Mouse (Mus musculus) cerebellum, adult 2 months (tissue): ENCODE data around the gene P4ha2. TPM values are rescaled to one million over a fixed set of nuclear protein-coding genes. Genes with fewer than 3 reads are reported as not detected.

ENCODE experiments used
- DNase-seq, 2 experiments: peaks; one replicate each; pipeline ENCODE4 v3.0.0; 2021
- H3K27ac ChIP-seq: fragments of 200-500 bp; 2 replicates; pipeline ENCODE4 v1.5.1; 2012; ENCODE audit warnings: low read length, control low read depth, inconsistent platforms; ENCODE audit not compliant: insufficient read depth
- H3K27me3 ChIP-seq: fragments of 200-500 bp; 2 replicates; pipeline ENCODE4 v1.6.1; 2012; ENCODE audit warnings: inconsistent platforms, mild to moderate bottlenecking, low read length, moderate library complexity; ENCODE audit not compliant: control insufficient read depth, insufficient read depth
- H3K4me1 ChIP-seq: fragments of 200-500 bp; 2 replicates; pipeline ENCODE4 v1.6.1; 2011; ENCODE audit warnings: low read length; ENCODE audit not compliant: control insufficient read depth, insufficient read depth
- H3K4me3 ChIP-seq: fragments of 200-500 bp; replicated peaks from 2 replicates; pipeline ENCODE3; 2011; ENCODE audit warnings: mild to moderate bottlenecking, low read depth, low read length, control low read depth; ENCODE audit not compliant: insufficient read depth
- CTCF ChIP-seq: fragments of 200-500 bp; IDR thresholded peaks from 2 replicates; pipeline ENCODE4 v1.5.1; 2011; ENCODE audit warnings: low read depth, mild to moderate bottlenecking, control low read depth, low read length, moderate library complexity, borderline replicate concordance; ENCODE audit not compliant: insufficient read depth
- POLR2A ChIP-seq: fragments of 200-500 bp; IDR thresholded peaks from 2 replicates; pipeline ENCODE4 v1.6.1; 2011; ENCODE audit warnings: low read length, control low read depth, borderline replicate concordance; ENCODE audit not compliant: insufficient read depth
- WGBS: fragments of 180-500 bp; shearing (Covaris S2); methylation state at CpG from one replicate; pipeline ENCODE4 v1.1.7; 2018; 5-methylcytosine and 5-hydroxymethylcytosine counted together
- polyA plus RNA-seq: library from polyadenylated mRNA; depleted of rRNA; stranded (reverse); fragments of >200 nt; gene quantifications from 2 replicates; pipeline ENCODE4 v1.2.3, GENCODE M21; 2012; rRNA removed

P4ha2 gene
- polyA plus RNA-seq, 1 experiment, result 13.6 TPM

GRCm38 (mm10) chr11:54169432-54170295 is 69.8 kb downstream of the P4ha2 start:
- no peak for DNase-seq
- 86% methylated on average over 3 of the region's 3 CpGs for WGBS
- H3K4me1 ChIP-seq, result no peaks in the 10 kb centered on the region
- H3K27me3 ChIP-seq, result no peaks in the 10 kb centered on the region
- no peak overlapping the region for H3K27ac ChIP-seq
- no peak for TF ChIP-seq CTCF
- TF ChIP-seq POLR2A, result no peak
- H3K4me3 ChIP-seq, result no peak overlapping the region

DNA sequence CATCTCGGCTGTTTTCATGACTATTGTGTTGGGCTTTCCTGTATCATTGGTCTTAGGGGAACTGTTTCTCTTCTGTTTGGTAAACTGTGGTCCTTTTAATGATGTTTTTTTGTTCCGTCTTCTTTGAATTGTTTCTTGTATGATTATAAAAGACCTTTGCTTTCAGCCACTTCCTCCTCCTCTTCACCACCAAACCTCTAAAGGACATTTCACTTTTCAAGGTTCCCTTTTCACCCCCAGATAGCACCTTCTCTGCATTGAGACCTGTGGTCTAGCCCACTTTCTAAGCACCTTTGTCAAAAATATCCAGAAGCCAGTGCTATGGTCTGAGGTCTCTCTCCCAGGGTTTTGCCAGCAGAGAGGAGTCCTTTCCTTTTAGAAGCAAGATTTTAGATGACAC is 71.3 kb downstream of the P4ha2 start:
- TF ChIP-seq CTCF, result no peak
- no peak for TF ChIP-seq POLR2A
- no peak overlapping the region for H3K4me3 ChIP-seq
- H3K4me1 ChIP-seq, result no peaks in the 10 kb centered on the region
- H3K27me3 ChIP-seq, result no peaks in the 10 kb centered on the region
- H3K27ac ChIP-seq, result no peak overlapping the region
- WGBS, result 80% methylated on average over 2 of the region's 2 CpGs
- DNase-seq, result no peak

- TF ChIP-seq CTCF, result no peak
- no peak for TF ChIP-seq POLR2A
- no peaks in the 10 kb centered on the region for H3K27me3 ChIP-seq
- H3K27ac ChIP-seq, result no peak overlapping the region
- no peak overlapping the region for H3K4me3 ChIP-seq
- WGBS, result 96% methylated on average over 4 of the region's 4 CpGs
- no peak for DNase-seq
- H3K4me1 ChIP-seq, result no peaks in the 10 kb centered on the region
Observed at GRCm38 (mm10) chr11:54174226-54174625, 74.3 kb downstream of the P4ha2 start.

GRCm38 (mm10) chr11:54174877-54175276 is 75.0 kb downstream of the P4ha2 start:
- Histone ChIP-seq H3K27me3 (no peaks in the 10 kb centered on the region), H3K27ac (no peak overlapping the region), H3K4me3 (no peak overlapping the region), H3K4me1 (no peaks in the 10 kb centered on the region)
- 65% methylated on average over 2 of the region's 2 CpGs for WGBS
- TF ChIP-seq CTCF (no peak), POLR2A (no peak)
- no peak for DNase-seq

Other genes with a start within 250 kb of the P4ha2 start
- gene Gm12216, start 240.8 kb upstream of the P4ha2 start, polyA plus RNA-seq, result 1.2 and 1.8 TPM in 2 replicates
- gene Slc22a5, start 208.4 kb upstream of the P4ha2 start, polyA plus RNA-seq, result 15.7 and 16.5 TPM in 2 replicates
- gene Slc22a21, start 119.8 kb upstream of the P4ha2 start, polyA plus RNA-seq, result 2.4 and 2.7 TPM in 2 replicates
- 53.6 and 61.9 TPM in 2 replicates for gene Slc22a4, start 72.0 kb upstream of the P4ha2 start, polyA plus RNA-seq
- gene Pdlim4, start 31.1 kb upstream of the P4ha2 start, polyA plus RNA-seq, result 16.9 and 18.6 TPM in 2 replicates
- gene Csf2, start 149.6 kb downstream of the P4ha2 start, polyA plus RNA-seq, result not detected in 2 replicates
- not detected in 2 replicates for gene Il3, start 167.2 kb downstream of the P4ha2 start, polyA plus RNA-seq
- 189 and 194 TPM in 2 replicates for gene Acsl6, start 203.7 kb downstream of the P4ha2 start, polyA plus RNA-seq